Mouse (Mus musculus) stomach, embryonic 14.5 days (tissue): ENCODE data around the gene Pik3r6. TPM values are rescaled to one million over a fixed set of nuclear protein-coding genes. Genes with fewer than 3 reads are reported as not detected.

Experiments
- ATAC-seq: fragments of 200-750 bp; cut with Nextera tagmentation; 2 replicates; pipeline ENCODE4 v1.8.0; 2017; ENCODE audit warnings: low read depth, moderate TSS enrichment; ENCODE audit not compliant: insufficient number of reproducible peaks, insufficient read depth, low FRiP score
- H3K27ac ChIP-seq: fragments of 300-500 bp; sonication (generic); 2 replicates; pipeline ENCODE4 v1.5.1; 2014; ENCODE audit warnings: mild to moderate bottlenecking, low read length, moderate library complexity, mixed read lengths
- H3K27me3 ChIP-seq: fragments of 300-500 bp; sonication (generic); 2 replicates; pipeline ENCODE4 v1.6.1; 2014; ENCODE audit warnings: low read length, control low read depth, mixed read lengths; ENCODE audit not compliant: control insufficient read depth, insufficient read depth
- H3K36me3 ChIP-seq: fragments of 300-500 bp; sonication (generic); 2 replicates; pipeline ENCODE4 v1.6.1; 2014; ENCODE audit warnings: mild to moderate bottlenecking, control low read depth, low read length, moderate library complexity, mixed read lengths; ENCODE audit not compliant: control insufficient read depth, insufficient read depth
- H3K4me1 ChIP-seq: fragments of 300-500 bp; sonication (generic); 2 replicates; pipeline ENCODE4 v1.6.1; 2014; ENCODE audit warnings: low read length, control low read depth, mixed read lengths; ENCODE audit not compliant: control insufficient read depth, insufficient read depth
- H3K4me2 ChIP-seq: fragments of 300-500 bp; sonication (generic); replicated peaks from 2 replicates; pipeline ENCODE4 v1.6.1; 2014; ENCODE audit warnings: low read depth, low read length, control low read depth
- H3K4me3 ChIP-seq: fragments of 300-500 bp; sonication (generic); 2 replicates; pipeline ENCODE4 v1.5.1; 2014; ENCODE audit warnings: low read depth, low read length, control low read depth
- H3K9ac ChIP-seq: fragments of 300-500 bp; sonication (generic); replicated peaks from 2 replicates; pipeline ENCODE4 v1.6.1; 2014; ENCODE audit warnings: low read depth, mild to moderate bottlenecking, control low read depth, low read length, moderate library complexity, mixed read lengths
- H3K9me3 ChIP-seq: fragments of 300-500 bp; sonication (generic); 2 replicates; pipeline ENCODE4 v1.6.1; 2016; ENCODE audit warnings: low read depth, low read length, control low read depth; ENCODE audit not compliant: control insufficient read depth
- WGBS: fragments of 180-500 bp; shearing (Covaris S2); extraction: QIAGEN DNeasy Blood & Tissue Kit; methylation state at CpG from one replicate; pipeline ENCODE4 v1.1.7; 2014; 5-methylcytosine and 5-hydroxymethylcytosine counted together
- polyA plus RNA-seq: library from polyadenylated mRNA; unstranded; fragments of >200 nt; fragmentation: Nextera tagmentation; extraction: Ambion mirVana; gene quantifications from 2 replicates; pipeline ENCODE4 v1.2.1, GENCODE M21; 2014

Gene Pik3r6
- polyA plus RNA-seq, 1 experiment from 2014 or later: 4.1 TPM

GRCm38 (mm10) chr11:68531941-68532535 lies 29.2 kb downstream of the Pik3r6 start:
- Histone ChIP-seq H3K9ac (no peak overlapping the region), H3K4me2 (no peak overlapping the region), H3K27ac (no peak overlapping the region), H3K27me3 (no peaks in the 10 kb centered on the region), H3K4me3 (no peak overlapping the region), H3K4me1 (no peaks in the 10 kb centered on the region), H3K36me3 (no peaks in the 10 kb centered on the region), H3K9me3 (no peaks in the 10 kb centered on the region)
- ATAC-seq: no peak
- 70% methylated on average over 11 of the region's 11 CpGs for WGBS

DNA sequence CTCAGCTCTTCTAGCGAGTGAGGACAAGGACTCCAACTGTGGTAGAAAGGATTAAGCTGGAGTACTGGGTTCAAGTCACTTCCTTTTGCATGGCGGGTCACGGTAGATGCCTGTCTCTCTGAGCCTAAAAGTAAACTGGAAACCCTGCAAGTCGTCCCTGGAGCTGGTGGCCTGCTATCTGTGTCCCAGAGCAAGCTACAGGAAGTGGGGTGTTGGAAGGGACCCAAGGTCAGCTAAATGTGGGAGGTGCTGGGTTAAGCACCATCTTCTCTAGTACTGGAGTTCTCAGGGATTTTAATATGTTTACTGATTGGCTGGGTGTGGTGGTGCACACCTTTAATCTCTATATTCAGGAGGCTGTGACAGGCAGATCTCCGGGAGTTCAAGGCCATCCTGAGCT lies 30.0 kb downstream of the Pik3r6 start:
- H3K9ac ChIP-seq: no peak overlapping the region
- WGBS: 72% methylated on average over 5 of the region's 5 CpGs
- H3K4me1 ChIP-seq: no peaks in the 10 kb centered on the region
- H3K27me3 ChIP-seq: no peaks in the 10 kb centered on the region
- no peak overlapping the region for H3K4me2 ChIP-seq
- H3K36me3 ChIP-seq: no peaks in the 10 kb centered on the region
- ATAC-seq: no peak
- H3K4me3 ChIP-seq: no peak overlapping the region
- H3K27ac ChIP-seq: no peak overlapping the region
- no peaks in the 10 kb centered on the region for H3K9me3 ChIP-seq

- H3K9me3 ChIP-seq: no peaks in the 10 kb centered on the region
- 70% methylated on average over 6 of the region's 6 CpGs for WGBS
- no peak overlapping the region for H3K9ac ChIP-seq
- H3K27me3 ChIP-seq: no peaks in the 10 kb centered on the region
- H3K4me2 ChIP-seq: no peak overlapping the region
- H3K36me3 ChIP-seq: no peaks in the 10 kb centered on the region
- ATAC-seq: no peak
- H3K4me1 ChIP-seq: no peaks in the 10 kb centered on the region
- no peak overlapping the region for H3K27ac ChIP-seq
- no peak overlapping the region for H3K4me3 ChIP-seq
Measured at GRCm38 (mm10) chr11:68533971-68534475, 31.2 kb downstream of the Pik3r6 start.

- ATAC-seq: no peak
- Histone ChIP-seq H3K36me3 (no peaks in the 10 kb centered on the region), H3K27me3 (no peaks in the 10 kb centered on the region), H3K9ac (no peak overlapping the region), H3K27ac (no peak overlapping the region), H3K9me3 (no peaks in the 10 kb centered on the region), H3K4me1 (no peaks in the 10 kb centered on the region), H3K4me2 (no peak overlapping the region), H3K4me3 (no peak overlapping the region)
- WGBS: 62% methylated on average over 4 of the region's 4 CpGs
Measured at GRCm38 (mm10) chr11:68536026-68536425, 33.2 kb downstream of the Pik3r6 start.

GRCm38 (mm10) chr11:68536465-68536864 lies 33.6 kb downstream of the Pik3r6 start:
- no peaks in the 10 kb centered on the region for H3K27me3 ChIP-seq
- H3K4me1 ChIP-seq: no peaks in the 10 kb centered on the region
- H3K4me3 ChIP-seq: no peak overlapping the region
- no peaks in the 10 kb centered on the region for H3K9me3 ChIP-seq
- 29% methylated on average over 4 of the region's 4 CpGs for WGBS
- H3K9ac ChIP-seq: no peak overlapping the region
- ATAC-seq: no peak
- H3K36me3 ChIP-seq: no peaks in the 10 kb centered on the region
- H3K4me2 ChIP-seq: no peak overlapping the region
- no peak overlapping the region for H3K27ac ChIP-seq

DNA sequence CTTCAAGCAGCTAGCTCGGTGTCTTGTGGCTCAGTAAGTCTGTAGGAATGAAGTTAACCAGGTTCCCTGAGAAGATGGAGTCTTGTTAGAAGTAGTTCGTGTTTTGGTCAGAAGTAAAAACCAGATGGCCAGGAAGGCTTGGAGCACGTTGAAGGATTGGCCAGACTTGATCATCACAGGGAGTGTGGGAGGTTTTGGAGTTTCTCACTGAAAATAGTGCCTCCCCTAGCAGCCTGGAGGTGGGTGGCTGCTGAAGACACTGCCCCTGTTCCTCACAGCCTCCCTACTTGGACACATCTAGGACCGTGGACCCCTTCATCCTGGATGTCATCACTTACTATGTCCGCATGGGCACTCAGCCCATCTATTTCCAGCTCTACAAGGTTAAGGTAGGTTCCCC lies 36.8 kb downstream of the Pik3r6 start:
- H3K9me3 ChIP-seq: no peaks in the 10 kb centered on the region
- no peak for ATAC-seq
- no peaks in the 10 kb centered on the region for H3K27me3 ChIP-seq
- no peaks in the 10 kb centered on the region for H3K4me1 ChIP-seq
- no peak overlapping the region for H3K9ac ChIP-seq
- no peak overlapping the region for H3K27ac ChIP-seq
- H3K4me2 ChIP-seq: no peak overlapping the region
- WGBS: 53% methylated on average over 5 of the region's 5 CpGs
- no peaks in the 10 kb centered on the region for H3K36me3 ChIP-seq
- no peak overlapping the region for H3K4me3 ChIP-seq

- no peaks in the 10 kb centered on the region for H3K9me3 ChIP-seq
Measured at GRCm38 (mm10) chr11:68544554-68544953, 41.7 kb downstream of the Pik3r6 start.

DNA sequence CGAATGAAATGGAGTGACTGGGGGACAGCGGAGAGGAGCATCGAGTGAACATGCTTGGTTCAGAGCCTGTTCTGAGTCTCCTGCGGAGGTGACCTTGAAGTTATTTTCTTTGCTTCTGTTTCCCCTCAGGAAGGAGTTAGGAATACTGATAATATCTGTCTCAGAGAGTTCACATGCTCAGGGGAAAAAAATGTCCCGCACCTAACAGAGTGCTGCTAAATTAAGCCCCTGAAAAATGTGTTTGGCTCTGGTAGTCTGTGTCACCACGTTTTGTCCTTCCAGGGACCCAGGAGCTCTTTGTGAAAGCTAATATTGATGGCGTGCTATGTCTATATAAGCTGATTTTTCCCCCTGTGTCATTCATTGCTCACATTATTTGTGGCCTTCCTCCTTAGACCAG lies 42.4 kb downstream of the Pik3r6 start:
- WGBS: 59% methylated on average over 7 of the region's 7 CpGs
- Histone ChIP-seq H3K4me2 (no peak overlapping the region), H3K27ac (no peak overlapping the region), H3K9ac (no peak overlapping the region), H3K4me3 (no peak overlapping the region), H3K9me3 (no peaks in the 10 kb centered on the region), H3K4me1 (no peaks in the 10 kb centered on the region), H3K36me3 (no peaks in the 10 kb centered on the region), H3K27me3 (no peaks in the 10 kb centered on the region)
- ATAC-seq: no peak

More at GRCm38 (mm10) chr11:68544554-68544953, 41.7 kb downstream of the Pik3r6 start:
- Histone ChIP-seq H3K4me1 (no peaks in the 10 kb centered on the region), H3K4me2 (no peak overlapping the region), H3K4me3 (no peak overlapping the region), H3K27ac (no peak overlapping the region), H3K36me3 (no peaks in the 10 kb centered on the region), H3K27me3 (no peaks in the 10 kb centered on the region), H3K9ac (no peak overlapping the region)
- 7% methylated on average over 8 of the region's 8 CpGs for WGBS
- no peak for ATAC-seq

- WGBS: 78% methylated on average over 8 of the region's 8 CpGs
- no peak for ATAC-seq
- no peaks in the 10 kb centered on the region for H3K9me3 ChIP-seq
- no peak overlapping the region for H3K4me3 ChIP-seq
- no peak overlapping the region for H3K27ac ChIP-seq
- no peaks in the 10 kb centered on the region for H3K36me3 ChIP-seq
- H3K27me3 ChIP-seq: no peaks in the 10 kb centered on the region
- H3K9ac ChIP-seq: no peak overlapping the region
- H3K4me2 ChIP-seq: no peak overlapping the region
- no peaks in the 10 kb centered on the region for H3K4me1 ChIP-seq
Measured at GRCm38 (mm10) chr11:68545682-68546222, 42.9 kb downstream of the Pik3r6 start.
